Mouse (Mus musculus) E14TG2a.4 (cell line): Measurements from ENCODE around the gene Plin4.

Experiments
- CTCF ChIP-seq: conservative IDR thresholded peaks from 2 replicates; pipeline ENCODE4 v1.5.1; 2014; ENCODE audit warnings: low read length
- POU5F1 ChIP-seq: IDR thresholded peaks from 2 replicates; pipeline ENCODE4 v1.6.1; 2014; ENCODE audit warnings: low read length, borderline replicate concordance

- no peak for TF ChIP-seq CTCF
- TF ChIP-seq POU5F1, result no peak
Observed at GRCm38 (mm10) chr17:56112743-56113142, 3.1 kb upstream of the Plin4 start.
